Mouse (Mus musculus) limb, embryonic 12.5 days (tissue): ENCODE results near the gene Spty2d1. TPM values are rescaled to one million over a fixed set of nuclear protein-coding genes. Genes with fewer than 3 reads are reported as not detected.
A peak's percentile ranks its signal among the peaks of the same experiment; 100 is the strongest.

Experiments
- ATAC-seq: fragments of 200-750 bp; cut with Nextera tagmentation; 2 replicates; pipeline ENCODE4 v1.8.0; 2017; ENCODE audit warnings: low read depth, moderate TSS enrichment; ENCODE audit not compliant: insufficient number of reproducible peaks, insufficient read depth, low FRiP score, low TSS enrichment
- H3K27ac ChIP-seq: fragments of 300-500 bp; sonication (generic); 2 replicates; pipeline ENCODE4 v1.5.1; 2016; ENCODE audit warnings: mild to moderate bottlenecking, moderate library complexity
- H3K27me3 ChIP-seq: fragments of 300-500 bp; sonication (generic); 2 replicates; pipeline ENCODE4 v1.6.1; 2016; ENCODE audit warnings: mild to moderate bottlenecking, moderate library complexity
- H3K36me3 ChIP-seq: fragments of 300-500 bp; sonication (generic); 2 replicates; pipeline ENCODE4 v1.6.1; 2016; ENCODE audit warnings: mild to moderate bottlenecking, moderate library complexity
- H3K4me1 ChIP-seq: fragments of 300-500 bp; sonication (generic); replicated peaks from 2 replicates; pipeline ENCODE4 v1.6.1; 2016
- H3K4me2 ChIP-seq: fragments of 300-500 bp; sonication (generic); 2 replicates; pipeline ENCODE4 v1.6.1; 2016; ENCODE audit warnings: mild to moderate bottlenecking, moderate library complexity
- H3K4me3 ChIP-seq: fragments of 300-500 bp; sonication (generic); replicated peaks from 2 replicates; pipeline ENCODE4 v1.5.1; 2016; ENCODE audit warnings: mild to moderate bottlenecking
- H3K9ac ChIP-seq: fragments of 300-500 bp; sonication (generic); replicated peaks from 2 replicates; pipeline ENCODE4 v1.6.1; 2016; ENCODE audit warnings: mild to moderate bottlenecking, moderate library complexity
- H3K9me3 ChIP-seq: fragments of 300-500 bp; sonication (generic); 2 replicates; pipeline ENCODE4 v1.6.1; 2016; ENCODE audit warnings: mild to moderate bottlenecking, moderate library complexity
- WGBS: fragments of 180-500 bp; shearing (Covaris S2); methylation state at CpG from one replicate; pipeline ENCODE4 v1.1.7; 2016; 5-methylcytosine and 5-hydroxymethylcytosine counted together
- polyA plus RNA-seq: library from polyadenylated mRNA; unstranded; fragments of >200 nt; fragmentation: Nextera tagmentation; extraction: Ambion mirVana; gene quantifications from 2 replicates; pipeline ENCODE4 v1.2.1, GENCODE M21; 2016

Spty2d1 gene
- polyA plus RNA-seq, 1 experiment from 2014 or later, result 17.5 TPM

GRCm38 (mm10) chr7:46957831-46958691 lies 50.1 kb downstream of the Spty2d1 start, which contains the start of gene Uevld:
TSS of gene Uevld (minus strand) at chr7:46958527.
- peaks cover 11% of the 10 kb centered on the region for H3K27me3 ChIP-seq
- 0 out of 2 replicates have a peak within 1 kb of the TSS, but pooled peaks have one; percentile 23 for H3K27ac ChIP-seq
- H3K9me3 ChIP-seq, result no peaks in the 10 kb centered on the region
- H3K4me2 ChIP-seq, result peak within 1 kb of the TSS; percentile 85
- H3K4me1 ChIP-seq, result peaks cover 14% of the 10 kb centered on the region
- ATAC-seq, result peak; percentile 92
- peak within 1 kb of the TSS; percentile 75 for H3K9ac ChIP-seq
- 2% methylated on average over 51 of the region's 51 CpGs for WGBS
- peaks cover 24% of the 10 kb centered on the region for H3K36me3 ChIP-seq
- H3K4me3 ChIP-seq, result peak within 1 kb of the TSS; percentile 72

Other genes with a start within 250 kb of the Spty2d1 start
- 24.0 and 25.3 TPM in 2 replicates for gene Hps5, start 212.3 kb downstream of the Spty2d1 start, polyA plus RNA-seq
- 51.3 TPM in 2 replicates for gene Gtf2h1, start 212.3 kb downstream of the Spty2d1 start, polyA plus RNA-seq
- 1,576 and 1,625 TPM in 2 replicates for gene Ldha, start 166.9 kb downstream of the Spty2d1 start, polyA plus RNA-seq
- gene Ldhc, start 147.2 kb downstream of the Spty2d1 start, polyA plus RNA-seq, result 0.27 TPM in 1 of 2 replicates, not detected in the other
- gene Tsg101, start 88.4 kb downstream of the Spty2d1 start, polyA plus RNA-seq, result 221 and 230 TPM in 2 replicates
- gene Uevld, start 49.9 kb downstream of the Spty2d1 start, polyA plus RNA-seq, result 11.6 and 12.1 TPM in 2 replicates
- gene Gm9999, start 24.8 kb downstream of the Spty2d1 start, polyA plus RNA-seq, result not detected in 2 replicates
- 19.4 and 19.5 TPM in 2 replicates for gene Tmem86a, start 42.2 kb upstream of the Spty2d1 start, polyA plus RNA-seq
- 0.22 and 0.44 TPM in 2 replicates for gene Ptpn5, start 125.3 kb upstream of the Spty2d1 start, polyA plus RNA-seq
- not detected in 2 replicates for gene Mrgpra6, start 196.5 kb upstream of the Spty2d1 start, polyA plus RNA-seq
- not detected in 2 replicates for gene Mrgpra9, start 244.4 kb upstream of the Spty2d1 start, polyA plus RNA-seq